Mouse (Mus musculus) intestine, embryonic 16.5 days (tissue): ENCODE measurements around the gene Lcor. TPM values are rescaled to one million over a fixed set of nuclear protein-coding genes. Genes with fewer than 3 reads are reported as not detected.

Experiments
- ATAC-seq: fragments of 200-750 bp; cut with Nextera tagmentation; 2 replicates; pipeline ENCODE4 v1.8.0; 2017; ENCODE audit warnings: moderate TSS enrichment, moderate library complexity
- H3K27ac ChIP-seq: fragments of 300-500 bp; sonication (generic); 2 replicates; pipeline ENCODE4 v1.5.1; 2014; ENCODE audit warnings: mild to moderate bottlenecking, low read length
- H3K27me3 ChIP-seq: fragments of 300-500 bp; sonication (generic); replicated peaks from 2 replicates; pipeline ENCODE4 v1.6.1; 2014; ENCODE audit warnings: low read length, control low read depth, mixed read lengths; ENCODE audit not compliant: control insufficient read depth, insufficient read depth
- H3K36me3 ChIP-seq: fragments of 300-500 bp; sonication (generic); 2 replicates; pipeline ENCODE4 v1.6.1; 2014; ENCODE audit warnings: low read length, control low read depth; ENCODE audit not compliant: control insufficient read depth, insufficient read depth
- H3K4me1 ChIP-seq: fragments of 300-500 bp; sonication (generic); 2 replicates; pipeline ENCODE4 v1.6.1; 2014; ENCODE audit warnings: low read length, control low read depth, mixed read lengths; ENCODE audit not compliant: control insufficient read depth, insufficient read depth
- H3K4me2 ChIP-seq: fragments of 300-500 bp; sonication (generic); 2 replicates; pipeline ENCODE4 v1.6.1; 2014; ENCODE audit warnings: low read depth, low read length, control low read depth
- H3K4me3 ChIP-seq: fragments of 300-500 bp; sonication (generic); 2 replicates; pipeline ENCODE4 v1.5.1; 2014; ENCODE audit warnings: mild to moderate bottlenecking, low read length
- H3K9ac ChIP-seq: fragments of 300-500 bp; sonication (generic); 2 replicates; pipeline ENCODE4 v1.6.1; 2014; ENCODE audit warnings: low read depth, low read length
- H3K9me3 ChIP-seq: fragments of 300-500 bp; sonication (generic); 2 replicates; pipeline ENCODE4 v1.6.1; 2016; ENCODE audit warnings: low read length, control low read depth; ENCODE audit not compliant: control insufficient read depth
- WGBS: fragments of 180-500 bp; shearing (Covaris S2); extraction: QIAGEN DNeasy Blood & Tissue Kit; methylation state at CpG from one replicate; pipeline ENCODE4 v1.1.7; 2014; 5-methylcytosine and 5-hydroxymethylcytosine counted together
- polyA plus RNA-seq: library from polyadenylated mRNA; unstranded; fragments of >200 nt; fragmentation: Nextera tagmentation; extraction: Ambion mirVana; gene quantifications from 2 replicates; pipeline ENCODE4 v1.2.1, GENCODE M21; 2015

The Lcor gene
- polyA plus RNA-seq, 1 experiment from 2014 or later = 19.0 TPM

DNA sequence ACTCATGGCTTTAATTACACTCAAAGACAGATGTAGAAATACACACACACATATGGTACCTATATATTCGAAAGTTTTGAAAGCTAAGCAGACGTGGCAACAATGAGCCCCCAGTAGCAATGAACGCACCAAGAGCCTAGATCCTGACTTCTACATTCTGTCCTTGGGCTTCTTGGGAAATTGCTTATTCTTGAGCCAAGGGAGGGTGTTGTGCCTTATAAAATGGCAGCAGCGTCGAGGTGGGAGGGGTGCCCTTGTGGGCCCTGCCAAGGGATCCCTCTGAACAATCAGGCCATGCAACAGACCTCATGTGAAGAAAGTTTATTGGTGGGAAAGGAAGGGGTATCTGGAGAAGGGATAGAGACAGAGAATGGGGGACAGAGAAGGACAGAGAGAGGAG is 18.6 kb upstream of the Lcor start:
- Histone ChIP-seq H3K36me3 (no peaks in the 10 kb centered on the region), H3K4me1 (no peaks in the 10 kb centered on the region), H3K27ac (no peak overlapping the region), H3K9ac (no peak overlapping the region), H3K4me3 (no peak overlapping the region), H3K9me3 (no peaks in the 10 kb centered on the region), H3K4me2 (no peak overlapping the region), H3K27me3 (no peaks in the 10 kb centered on the region)
- no peak for ATAC-seq
- 94% methylated on average over 5 of the region's 5 CpGs for WGBS

DNA sequence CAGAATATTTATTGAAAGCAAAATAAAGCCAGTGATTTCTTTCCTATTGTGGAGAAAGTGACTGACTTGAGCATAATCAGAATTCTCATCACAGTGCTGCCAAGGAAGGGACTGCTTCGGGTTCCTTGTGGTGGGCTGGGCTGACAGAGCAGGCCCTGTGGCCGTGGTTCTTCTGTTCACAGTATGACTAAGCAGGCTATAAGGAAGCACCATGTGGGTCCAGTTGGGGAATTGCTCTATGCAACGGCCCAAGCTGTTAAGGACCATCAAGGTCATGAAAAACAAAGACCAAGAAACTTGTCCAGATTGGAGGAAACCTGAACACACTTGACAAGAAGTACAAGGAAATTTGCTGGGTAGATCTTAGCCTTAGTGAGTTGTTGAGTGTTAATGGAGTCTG is 16.0 kb upstream of the Lcor start:
- H3K36me3 ChIP-seq = no peaks in the 10 kb centered on the region
- WGBS = 86% methylated on average over 3 of the region's 3 CpGs
- ATAC-seq = no peak

DNA sequence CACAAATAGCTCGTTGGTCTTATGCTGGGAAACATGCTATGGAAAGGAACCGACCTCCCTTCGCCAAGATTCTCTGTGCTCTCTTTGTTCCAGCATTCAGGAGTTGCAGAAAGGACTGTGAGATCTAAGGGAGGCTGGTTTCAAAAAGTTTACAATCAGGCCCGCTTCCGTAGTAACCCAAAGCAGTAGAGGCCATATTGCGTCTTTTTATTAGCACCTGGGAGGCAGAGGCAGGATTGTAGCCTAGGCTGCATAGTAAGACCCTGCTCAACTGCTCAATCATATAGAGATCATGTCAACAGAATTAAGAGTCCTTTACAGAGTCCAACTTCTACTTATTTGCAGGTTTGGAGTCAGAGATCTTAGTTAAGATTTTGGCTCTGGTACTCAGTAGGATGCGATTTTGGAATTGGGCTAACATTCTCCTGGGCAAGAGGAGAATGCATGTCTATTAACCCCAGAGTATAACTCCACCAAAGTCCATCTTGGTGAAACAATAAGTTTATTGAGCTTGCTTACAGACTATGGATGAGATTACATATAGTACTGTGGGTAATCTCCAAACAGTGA is 8.8 kb upstream of the Lcor start:
- Histone ChIP-seq H3K4me3 (no peak overlapping the region), H3K27ac (no peak overlapping the region), H3K27me3 (no peaks in the 10 kb centered on the region), H3K9me3 (no peaks in the 10 kb centered on the region), H3K4me2 (no peak overlapping the region), H3K9ac (no peak overlapping the region), H3K36me3 (no peaks in the 10 kb centered on the region), H3K4me1 (peaks cover 7% of the 10 kb centered on the region; the same call in 1 of the 2 replicates)
- WGBS = 92% methylated on average over 7 of the region's 7 CpGs
- no peak for ATAC-seq

More for the DNA sequence above, 16.0 kb upstream of the Lcor start:
- Histone ChIP-seq H3K4me1 (no peaks in the 10 kb centered on the region), H3K4me3 (no peak overlapping the region), H3K9me3 (no peaks in the 10 kb centered on the region), H3K9ac (no peak overlapping the region), H3K27ac (no peak overlapping the region), H3K27me3 (no peaks in the 10 kb centered on the region), H3K4me2 (no peak overlapping the region)

DNA sequence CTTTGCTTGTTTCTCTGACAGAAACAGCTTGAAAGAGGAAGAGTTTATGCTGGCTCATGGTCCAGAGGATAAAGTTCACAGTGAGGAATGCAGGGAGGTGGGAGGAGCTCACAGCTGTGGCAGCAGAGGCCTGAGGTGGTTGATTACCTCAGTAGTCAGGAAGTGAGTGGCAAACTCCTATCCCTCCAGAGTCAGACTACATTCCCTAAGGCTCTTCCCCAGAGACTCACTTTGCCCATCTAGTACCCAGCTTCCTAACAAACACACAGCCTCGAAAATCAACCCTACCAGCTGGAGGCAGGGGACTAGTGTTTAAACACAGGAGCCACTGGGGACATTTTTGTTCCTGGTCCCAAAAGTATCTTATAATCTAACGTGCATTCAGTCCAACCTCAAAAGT is 7.5 kb upstream of the Lcor start:
- Histone ChIP-seq H3K36me3 (no peaks in the 10 kb centered on the region), H3K27ac (peak overlapping the region; percentile 51; the same call in 1 of the 2 replicates), H3K4me1 (peaks cover 7% of the 10 kb centered on the region; the same call in 1 of the 2 replicates), H3K4me2 (no peak overlapping the region), H3K4me3 (no peak overlapping the region), H3K9me3 (no peaks in the 10 kb centered on the region), H3K27me3 (no peaks in the 10 kb centered on the region), H3K9ac (no peak overlapping the region)
- ATAC-seq = peak; percentile 95
- 56% methylated on average over 2 of the region's 2 CpGs for WGBS

DNA sequence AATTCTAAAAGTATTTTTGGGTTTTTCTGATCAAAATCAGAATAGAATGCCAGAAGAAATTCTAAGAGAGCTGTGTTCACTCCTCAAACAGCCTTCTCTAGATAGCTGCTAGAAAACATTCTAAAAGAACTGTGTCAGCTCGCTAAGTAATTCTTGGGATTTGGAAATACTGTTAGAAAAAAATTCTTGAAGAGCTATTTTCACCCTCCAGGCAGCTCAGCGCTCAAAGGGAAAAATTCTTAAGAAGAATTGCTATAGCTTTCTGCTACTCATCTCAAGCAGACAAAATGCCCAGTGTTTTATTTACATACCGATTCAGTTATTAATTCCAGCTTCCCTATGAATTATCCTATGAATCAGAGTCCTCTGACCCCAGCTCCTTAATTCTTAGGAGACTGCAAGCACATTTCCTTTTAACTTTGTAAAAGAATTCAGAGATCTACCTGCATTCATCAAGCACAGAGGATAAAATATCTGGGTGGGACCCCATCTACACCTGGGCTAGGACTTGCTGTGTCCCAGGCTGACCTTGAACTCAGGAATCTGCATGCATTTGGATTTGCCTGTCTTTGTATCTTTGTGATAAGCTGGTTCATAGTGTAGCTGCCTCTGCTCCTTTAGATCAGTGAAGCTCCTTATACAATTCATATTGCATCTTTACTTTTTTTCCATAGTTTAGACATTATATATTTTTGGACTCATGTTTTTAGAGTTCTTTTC is 5.7 kb upstream of the Lcor start:
- Histone ChIP-seq H3K27ac (no peak overlapping the region), H3K4me2 (no peak overlapping the region), H3K9me3 (no peaks in the 10 kb centered on the region), H3K4me1 (peaks cover 11% of the 10 kb centered on the region), H3K27me3 (no peaks in the 10 kb centered on the region), H3K36me3 (no peaks in the 10 kb centered on the region), H3K4me3 (no peak overlapping the region), H3K9ac (no peak overlapping the region)
- 77% methylated on average over 3 of the region's 3 CpGs for WGBS
- ATAC-seq = no peak

DNA sequence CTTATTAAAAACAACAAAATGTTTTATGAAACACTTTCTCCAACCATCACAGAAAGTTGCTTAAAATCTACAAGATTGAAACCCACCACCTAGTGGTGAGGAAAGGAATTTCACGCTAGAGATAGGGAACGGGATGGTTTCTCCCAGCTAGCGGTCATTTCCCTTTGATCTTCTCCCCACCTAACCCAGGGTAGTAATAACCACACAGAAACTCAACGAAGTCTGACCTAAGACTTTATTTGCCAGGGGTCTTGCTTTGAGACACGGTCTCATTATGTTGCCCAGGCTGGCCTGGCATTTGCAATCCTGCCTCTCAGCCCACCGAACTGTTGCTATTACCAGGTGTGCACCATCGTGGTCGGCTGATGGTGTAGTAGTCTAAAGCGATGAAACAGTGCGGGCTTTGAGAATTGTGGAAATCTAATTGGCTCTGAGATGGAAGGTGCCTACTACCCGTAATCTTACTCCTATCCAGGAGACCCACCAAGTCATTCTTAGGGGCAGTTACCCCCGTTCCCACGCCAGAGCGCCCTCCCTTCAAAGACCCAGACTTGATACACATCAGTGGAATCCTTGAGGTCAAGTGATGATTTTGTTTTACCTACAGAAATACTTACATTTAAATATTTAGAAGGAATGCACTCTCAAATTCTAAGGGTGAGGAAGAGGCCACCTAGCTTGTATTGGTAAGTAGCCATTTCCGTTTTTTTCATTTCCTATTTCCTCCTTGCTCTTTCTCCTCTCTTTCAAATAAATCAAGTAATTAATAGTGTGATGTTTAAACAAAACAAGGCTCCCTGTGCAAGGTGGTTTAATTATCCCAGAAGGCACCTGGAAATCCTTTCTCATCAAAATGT is 1.2 kb upstream of the Lcor start:
- no peak for ATAC-seq

GRCm38 (mm10) chr19:41481887-41482189 is 599 bp upstream of the Lcor start:
- Histone ChIP-seq H3K27me3 (no peaks in the 10 kb centered on the region), H3K9me3 (no peaks in the 10 kb centered on the region), H3K36me3 (no peaks in the 10 kb centered on the region), H3K27ac (peak overlapping the region; percentile 99), H3K4me3 (peak overlapping the region; percentile 97), H3K4me1 (peaks cover 10% of the 10 kb centered on the region), H3K4me2 (peak overlapping the region; percentile 58), H3K9ac (peak overlapping the region; percentile 94)
- ATAC-seq = no peak
- WGBS = 6% methylated on average over 6 of the region's 6 CpGs

More for the DNA sequence above, 1.2 kb upstream of the Lcor start:
- 16% methylated on average over 15 of the region's 15 CpGs for WGBS
- Histone ChIP-seq H3K27me3 (no peaks in the 10 kb centered on the region), H3K4me2 (peak overlapping the region; percentile 58), H3K36me3 (no peaks in the 10 kb centered on the region), H3K4me3 (peak overlapping the region; percentile 26), H3K4me1 (peaks cover 10% of the 10 kb centered on the region), H3K9me3 (no peaks in the 10 kb centered on the region), H3K27ac (no peak overlapping the region), H3K9ac (no peak overlapping the region)

DNA sequence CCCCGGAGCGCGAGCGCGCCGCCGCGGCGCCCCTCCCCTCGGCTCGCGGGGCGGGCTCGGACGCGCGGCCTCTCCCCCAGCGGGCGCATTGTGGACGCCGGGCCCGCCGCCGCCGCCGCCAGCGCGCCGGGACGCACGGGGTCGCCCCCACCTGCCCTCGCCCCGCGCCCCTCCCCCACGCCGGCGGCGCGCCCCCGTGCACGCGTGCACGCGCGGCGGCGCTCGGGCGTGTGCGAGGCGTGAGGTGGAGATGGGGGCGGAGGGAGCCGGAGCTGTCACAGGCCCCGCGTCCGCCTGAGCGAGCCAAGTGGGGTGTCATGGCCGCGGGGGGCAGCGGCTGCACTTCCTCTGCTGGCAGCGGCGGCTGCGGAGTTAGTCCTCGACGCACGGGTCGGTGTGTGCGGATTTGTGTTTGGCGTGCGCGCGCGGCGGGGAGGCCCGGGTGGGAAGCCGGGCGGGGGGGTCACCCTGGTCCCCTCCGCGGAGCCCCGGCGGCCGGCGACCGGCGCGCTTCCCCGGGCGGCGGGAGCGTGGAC is 540 bp downstream of the Lcor start:
- under 1% methylated on average over 50 of the region's 91 CpGs for WGBS
- H3K4me2 ChIP-seq = peak overlapping the region; percentile 81
- H3K4me1 ChIP-seq = peaks cover 10% of the 10 kb centered on the region
- ATAC-seq = peak; percentile 87
- H3K27me3 ChIP-seq = no peaks in the 10 kb centered on the region
- no peaks in the 10 kb centered on the region for H3K9me3 ChIP-seq
- H3K36me3 ChIP-seq = no peaks in the 10 kb centered on the region
- peak overlapping the region; percentile 97 for H3K4me3 ChIP-seq
- H3K9ac ChIP-seq = peak overlapping the region; percentile 94
- H3K27ac ChIP-seq = peak overlapping the region; percentile 99

GRCm38 (mm10) chr19:41483445-41484040 is 1.1 kb downstream of the Lcor start:
- Histone ChIP-seq H3K27ac (peak overlapping the region; percentile 99), H3K4me3 (peak overlapping the region; percentile 97), H3K4me1 (peaks cover 10% of the 10 kb centered on the region), H3K4me2 (peak overlapping the region; percentile 81), H3K36me3 (no peaks in the 10 kb centered on the region), H3K9me3 (no peaks in the 10 kb centered on the region), H3K9ac (peak overlapping the region; percentile 94), H3K27me3 (no peaks in the 10 kb centered on the region)
- peak; percentile 30; the same call in 1 of the 2 replicates for ATAC-seq
- 0% methylated on average over 30 of the region's 30 CpGs for WGBS
